Mouse (Mus musculus) limb, embryonic 10.5 days (tissue): ENCODE results near the gene Pou6f1. TPM values are rescaled to one million over a fixed set of nuclear protein-coding genes. Genes with fewer than 3 reads are reported as not detected.
"Not testable (repeated sequence)": the region's sequence is repeated elsewhere in the genome, so short reads cannot be mapped to it uniquely, and the experiment has no call there.

Experiments used
- DNase-seq: peaks from one replicate; pipeline ENCODE4 v3.0.0-alpha.2; 2017; ENCODE audit warnings: low spot score
- H3K27ac ChIP-seq: fragments of 300-500 bp; sonication (generic); 2 replicates; pipeline ENCODE4 v1.5.1; 2016; ENCODE audit warnings: mild to moderate bottlenecking
- H3K27me3 ChIP-seq: fragments of 300-500 bp; sonication (generic); 2 replicates; pipeline ENCODE4 v1.6.1; 2016; ENCODE audit warnings: low read depth, mild to moderate bottlenecking; ENCODE audit not compliant: poor library complexity, severe bottlenecking
- H3K36me3 ChIP-seq: fragments of 300-500 bp; sonication (generic); 2 replicates; pipeline ENCODE4 v1.6.1; 2016; ENCODE audit warnings: mild to moderate bottlenecking, moderate library complexity
- H3K4me1 ChIP-seq: fragments of 300-500 bp; sonication (generic); 2 replicates; pipeline ENCODE4 v1.6.1; 2016
- H3K4me3 ChIP-seq: fragments of 300-500 bp; sonication (generic); 2 replicates; pipeline ENCODE4 v1.5.1; 2016; ENCODE audit warnings: mild to moderate bottlenecking, moderate library complexity
- H3K9me3 ChIP-seq: fragments of 300-500 bp; sonication (generic); replicated peaks from 2 replicates; pipeline ENCODE4 v1.6.1; 2016; ENCODE audit warnings: mild to moderate bottlenecking
- WGBS: fragments of 180-500 bp; shearing (Covaris S2); methylation state at CpG from one replicate; pipeline ENCODE4 v1.1.7; 2016; 5-methylcytosine and 5-hydroxymethylcytosine counted together
- polyA plus RNA-seq: library from polyadenylated mRNA; unstranded; fragments of >200 nt; fragmentation: Nextera tagmentation; extraction: Ambion mirVana; gene quantifications from 2 replicates; pipeline ENCODE4 v1.2.1, GENCODE M21; 2016

Pou6f1 gene
- polyA plus RNA-seq, 1 experiment from 2014 or later: 2.9 TPM

DNA sequence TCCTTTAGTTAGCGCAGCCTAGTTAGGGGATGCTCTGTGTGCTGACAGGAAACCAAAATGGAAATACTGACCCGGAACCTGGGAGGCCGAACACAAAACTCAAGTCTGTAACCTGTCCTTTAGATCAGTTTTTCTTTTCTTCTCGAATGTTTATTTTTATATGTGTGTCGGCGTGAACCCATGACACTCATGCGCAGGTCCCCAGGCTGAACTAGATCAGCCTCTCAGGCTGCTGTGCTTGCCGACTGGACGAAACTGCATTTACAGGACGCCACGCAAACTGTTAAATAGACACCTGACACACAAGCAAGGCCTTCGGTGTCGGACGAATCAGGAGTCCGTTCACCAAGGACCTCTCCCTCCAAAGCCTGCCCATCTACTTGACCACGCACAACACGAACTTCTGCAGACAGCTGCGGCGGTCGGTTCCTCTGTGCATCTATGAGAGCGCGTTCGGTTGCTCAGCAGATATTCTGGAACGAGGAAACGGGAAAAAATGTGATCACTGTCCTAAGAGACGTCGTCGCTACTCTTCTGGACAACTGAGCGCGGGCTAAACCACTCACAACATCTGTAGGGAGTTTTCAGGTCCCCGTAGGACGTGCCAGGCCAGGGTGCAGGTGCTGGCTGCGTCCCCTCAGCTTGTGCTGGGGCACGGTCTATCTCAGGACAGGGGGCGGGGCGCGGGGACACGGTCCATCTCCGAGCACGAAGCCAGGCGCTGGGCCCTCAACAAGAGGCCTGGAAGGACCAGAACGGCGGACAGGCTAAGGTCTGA, 14.6 kb upstream of the Pou6f1 start:
- peak; percentile 42 for DNase-seq
- 11% methylated on average over 43 of the region's 43 CpGs for WGBS
- H3K27ac ChIP-seq: peak overlapping the region; percentile 97

DNA sequence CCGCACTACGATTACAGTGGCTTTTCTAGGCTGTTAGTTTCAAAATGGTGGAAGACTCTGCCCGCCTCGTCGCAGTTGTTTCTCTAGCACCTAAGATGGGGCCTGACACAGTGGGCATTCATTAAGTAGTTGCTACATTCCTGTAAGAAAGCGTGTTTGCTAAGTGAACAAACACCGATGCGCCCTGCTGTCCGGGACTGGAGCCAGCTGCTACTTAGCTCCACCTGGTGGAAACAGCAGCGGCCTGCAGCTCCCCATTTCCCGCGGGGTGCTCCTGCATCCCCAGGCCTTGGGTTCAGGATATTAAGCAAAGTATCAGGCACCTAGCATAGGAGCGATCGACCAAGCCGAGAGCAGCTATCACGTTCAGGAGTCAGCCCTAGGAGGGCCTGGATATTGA, 13.8 kb upstream of the Pou6f1 start:
- peak; percentile 83 for DNase-seq
- H3K27ac ChIP-seq: no peak overlapping the region
- H3K27me3 ChIP-seq: peaks cover 17% of the 10 kb centered on the region
- peaks cover 23% of the 10 kb centered on the region for H3K4me1 ChIP-seq
- peak overlapping the region; percentile 25; the same call in 1 of the 2 replicates for H3K4me3 ChIP-seq
- no peaks in the 10 kb centered on the region for H3K9me3 ChIP-seq
- H3K36me3 ChIP-seq: peaks cover 17% of the 10 kb centered on the region
- 10% methylated on average over 16 of the region's 16 CpGs for WGBS

More for the DNA sequence above, 14.6 kb upstream of the Pou6f1 start:
- Histone ChIP-seq H3K4me3 (peak overlapping the region; percentile 97), H3K36me3 (peaks cover 25% of the 10 kb centered on the region), H3K27me3 (peaks cover 17% of the 10 kb centered on the region), H3K9me3 (no peaks in the 10 kb centered on the region), H3K4me1 (peaks cover 23% of the 10 kb centered on the region)

DNA sequence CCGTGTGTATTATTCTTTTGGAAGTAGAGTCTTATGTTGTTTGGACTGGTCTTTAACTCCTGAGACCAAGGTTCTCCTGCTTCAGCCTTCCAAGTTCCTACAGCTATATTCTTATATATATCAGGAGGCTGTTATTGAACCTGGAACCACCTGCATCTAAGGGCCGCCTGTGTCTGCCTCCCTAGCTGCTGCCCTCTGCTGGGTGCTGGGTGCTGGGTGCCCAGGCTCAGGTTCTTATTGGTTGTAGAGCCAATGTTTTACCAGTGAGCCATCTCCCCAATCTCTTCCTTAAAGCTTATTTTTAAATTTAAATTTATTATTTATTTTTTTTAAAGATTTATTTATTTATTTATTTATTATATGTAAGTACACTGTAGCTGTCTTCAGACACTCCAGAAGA, 12.6 kb upstream of the Pou6f1 start:
- no peak overlapping the region for H3K4me3 ChIP-seq
- WGBS: 81% methylated on average over 2 of the region's 2 CpGs
- no peak overlapping the region for H3K27ac ChIP-seq
- no peak for DNase-seq
- H3K9me3 ChIP-seq: no peaks in the 10 kb centered on the region
- H3K27me3 ChIP-seq: peaks cover 17% of the 10 kb centered on the region
- peaks cover 23% of the 10 kb centered on the region for H3K4me1 ChIP-seq
- peaks cover 5% of the 10 kb centered on the region for H3K36me3 ChIP-seq

DNA sequence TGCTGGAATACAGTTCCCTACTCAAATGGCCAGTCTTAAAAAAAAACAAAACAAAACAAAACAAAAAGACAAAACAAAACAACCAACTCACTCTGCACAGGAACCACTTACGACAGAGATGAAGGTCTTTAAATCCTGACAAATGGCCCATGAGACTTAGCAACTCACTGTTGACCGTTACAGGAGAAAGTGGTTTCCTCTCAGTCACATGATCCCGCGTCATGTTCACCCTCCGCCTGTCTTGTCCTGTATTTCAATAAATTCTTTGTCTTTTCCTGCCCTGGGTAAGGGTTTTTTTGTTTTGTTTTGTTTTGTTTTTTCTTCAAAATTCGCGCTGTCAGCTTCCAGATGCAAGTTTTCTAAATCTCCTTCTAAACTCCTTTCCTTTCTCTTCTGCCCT, 12.2 kb upstream of the Pou6f1 start:
- H3K4me1 ChIP-seq: peaks cover 23% of the 10 kb centered on the region
- no peaks in the 10 kb centered on the region for H3K9me3 ChIP-seq
- 0 out of 2 replicates have a peak, but pooled peaks cover 1% of the 10 kb centered on the region for H3K36me3 ChIP-seq
- peaks cover 17% of the 10 kb centered on the region for H3K27me3 ChIP-seq
- H3K4me3 ChIP-seq: no peak overlapping the region
- DNase-seq: no peak
- H3K27ac ChIP-seq: no peak overlapping the region
- WGBS: 86% methylated on average over 7 of the region's 7 CpGs

DNA sequence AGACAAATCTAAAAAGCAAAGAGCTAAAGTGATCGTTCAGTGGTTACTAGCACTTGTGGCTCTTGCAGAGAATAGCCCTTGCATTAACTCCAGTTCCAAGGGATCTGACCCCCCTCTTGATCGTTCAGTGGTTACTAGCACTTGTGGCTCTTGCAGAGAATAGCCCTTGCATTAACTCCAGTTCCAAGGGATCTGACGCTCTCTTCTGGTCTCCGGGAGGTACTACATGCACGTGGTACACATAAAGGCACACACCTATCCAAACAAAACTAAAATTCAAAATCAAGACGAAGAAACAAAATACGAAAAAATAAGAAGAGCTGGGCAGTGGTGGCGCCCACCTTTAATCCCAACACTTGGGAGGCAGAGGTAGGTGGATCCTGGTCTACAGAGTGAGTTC, 6.9 kb upstream of the Pou6f1 start:
- H3K4me3 ChIP-seq, H3K9me3 ChIP-seq, DNase-seq, H3K4me1 ChIP-seq, H3K27ac ChIP-seq, H3K36me3 ChIP-seq: not testable (repeated sequence)
- H3K27me3 ChIP-seq: peaks cover 43% of the 10 kb centered on the region
- 91% methylated on average over 8 of the region's 8 CpGs for WGBS

DNA sequence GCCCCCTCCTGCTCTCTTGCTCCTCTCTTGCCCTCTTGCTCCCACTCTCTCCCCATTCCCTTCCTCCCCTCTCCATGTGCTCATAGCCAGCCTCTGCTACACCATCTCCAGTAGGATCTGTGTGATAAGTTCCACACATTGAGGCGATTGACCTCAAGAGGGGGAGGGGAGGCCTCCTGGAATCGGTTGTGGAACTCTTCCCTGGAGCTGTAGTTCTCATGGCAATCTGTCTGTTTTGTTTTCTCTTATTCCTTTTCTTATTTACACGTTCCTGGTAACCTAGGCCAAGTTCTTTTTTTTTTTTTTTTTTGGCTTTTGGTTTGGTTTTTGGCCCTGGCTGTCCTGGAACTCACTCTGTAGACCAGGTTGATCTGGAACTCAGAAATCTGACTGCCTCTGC, 1.9 kb upstream of the Pou6f1 start:
- Histone ChIP-seq H3K36me3 (no peaks in the 10 kb centered on the region), H3K27me3 (peaks cover 91% of the 10 kb centered on the region), H3K9me3 (no peaks in the 10 kb centered on the region), H3K4me3 (no peak overlapping the region), H3K4me1 (peaks cover 34% of the 10 kb centered on the region), H3K27ac (no peak overlapping the region)
- no peak for DNase-seq
- 43% methylated on average over 3 of the region's 3 CpGs for WGBS

DNA sequence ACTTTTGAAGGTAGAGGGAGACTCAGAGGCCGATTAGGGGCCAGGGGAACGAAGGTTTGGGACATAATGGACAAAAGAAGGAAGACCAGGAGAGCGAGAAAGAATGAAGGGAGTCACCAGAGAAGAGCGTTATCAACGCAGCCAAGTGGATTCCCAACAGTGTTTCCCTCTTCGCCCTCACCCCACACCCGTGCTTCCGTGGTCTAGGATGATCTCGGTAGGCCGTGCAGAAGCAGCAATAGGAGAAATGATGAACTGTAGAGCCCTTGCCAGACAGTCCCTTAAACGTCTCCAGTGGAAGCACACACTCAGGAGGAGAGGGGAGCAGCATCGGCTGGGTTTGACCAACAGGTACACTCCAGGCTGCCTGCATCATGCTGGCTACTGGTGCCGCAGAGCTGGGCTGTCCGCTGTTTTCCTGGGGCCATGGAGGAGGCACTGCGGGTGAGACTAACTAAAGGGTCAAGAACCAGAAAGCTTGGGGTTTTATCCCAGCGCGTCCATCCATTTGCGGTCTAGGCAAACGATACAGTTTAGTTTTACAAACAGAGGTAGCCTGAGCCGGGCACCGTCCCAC, 1.0 kb upstream of the Pou6f1 start:
- Histone ChIP-seq H3K9me3 (no peaks in the 10 kb centered on the region), H3K27me3 (peaks cover 96% of the 10 kb centered on the region), H3K27ac (no peak overlapping the region), H3K4me1 (peaks cover 34% of the 10 kb centered on the region), H3K4me3 (peak overlapping the region; percentile 86; the same call in 1 of the 2 replicates), H3K36me3 (no peaks in the 10 kb centered on the region)
- DNase-seq: peak; percentile 44
- WGBS: 9% methylated on average over 21 of the region's 21 CpGs

DNA sequence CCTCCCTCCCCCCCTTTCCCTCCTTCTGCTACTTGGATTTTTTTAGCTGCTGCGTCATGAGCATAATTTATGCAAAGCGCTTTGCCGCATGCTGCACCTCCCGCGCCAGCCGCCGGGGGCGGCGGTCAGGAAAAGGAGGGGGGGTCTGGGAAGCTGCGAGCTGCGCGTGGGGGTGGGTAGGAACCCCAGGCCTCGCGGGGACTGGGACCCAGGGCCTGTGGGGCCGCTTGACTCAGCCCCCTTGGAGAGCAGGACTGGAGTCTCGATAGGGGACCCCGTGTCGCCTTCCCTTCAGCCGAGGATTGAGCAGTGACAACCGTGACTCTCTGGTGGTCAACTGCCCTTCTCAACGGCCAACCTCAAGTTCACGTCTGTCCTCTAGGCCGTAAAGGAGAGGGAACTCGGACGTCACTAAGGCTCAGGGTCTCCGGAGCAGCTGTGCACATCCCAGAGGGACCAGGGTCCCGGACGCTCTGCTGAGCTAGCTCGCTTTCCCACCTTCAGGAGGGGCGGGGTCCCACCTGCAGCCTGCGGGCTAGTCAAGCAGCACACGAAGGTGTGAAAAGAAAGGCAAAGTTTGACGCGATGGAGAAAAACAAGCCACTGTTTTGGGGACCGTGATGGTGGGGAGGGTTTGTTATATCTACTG, 387 bp upstream of the Pou6f1 start:
- H3K9me3 ChIP-seq: no peaks in the 10 kb centered on the region
- H3K4me3 ChIP-seq: peak overlapping the region; percentile 86
- no peaks in the 10 kb centered on the region for H3K36me3 ChIP-seq
- under 1% methylated on average over 35 of the region's 35 CpGs for WGBS
- peaks cover 90% of the 10 kb centered on the region for H3K27me3 ChIP-seq
- H3K4me1 ChIP-seq: peaks cover 34% of the 10 kb centered on the region
- peak overlapping the region; percentile 92 for H3K27ac ChIP-seq
- peak; percentile 79 for DNase-seq

DNA sequence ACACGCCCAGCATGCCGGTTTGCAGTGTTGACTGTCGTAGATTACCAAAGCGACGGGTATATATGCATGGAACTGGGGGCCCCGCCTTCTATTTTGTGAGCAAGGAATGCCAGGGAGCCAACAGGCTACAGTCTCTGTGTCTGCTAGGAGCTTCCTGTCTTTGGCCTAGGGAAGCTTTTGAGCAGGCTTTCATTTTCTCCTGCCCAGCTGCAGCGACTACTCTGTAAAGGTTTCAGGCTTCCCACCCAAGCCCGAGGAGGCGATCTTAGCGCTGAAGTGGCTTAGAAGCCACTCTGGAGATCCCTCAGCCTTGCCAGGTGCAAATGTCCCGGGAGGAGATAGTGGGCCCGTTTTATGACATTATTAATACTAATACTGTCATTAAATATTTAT, 905 bp downstream of the Pou6f1 start:
- H3K4me1 ChIP-seq: peaks cover 25% of the 10 kb centered on the region
- H3K36me3 ChIP-seq: no peaks in the 10 kb centered on the region
- H3K27me3 ChIP-seq: peaks cover 82% of the 10 kb centered on the region
- H3K27ac ChIP-seq: no peak overlapping the region
- peak; percentile 46 for DNase-seq
- no peaks in the 10 kb centered on the region for H3K9me3 ChIP-seq
- H3K4me3 ChIP-seq: peak overlapping the region; percentile 86
- WGBS: 1% methylated on average over 12 of the region's 12 CpGs

DNA sequence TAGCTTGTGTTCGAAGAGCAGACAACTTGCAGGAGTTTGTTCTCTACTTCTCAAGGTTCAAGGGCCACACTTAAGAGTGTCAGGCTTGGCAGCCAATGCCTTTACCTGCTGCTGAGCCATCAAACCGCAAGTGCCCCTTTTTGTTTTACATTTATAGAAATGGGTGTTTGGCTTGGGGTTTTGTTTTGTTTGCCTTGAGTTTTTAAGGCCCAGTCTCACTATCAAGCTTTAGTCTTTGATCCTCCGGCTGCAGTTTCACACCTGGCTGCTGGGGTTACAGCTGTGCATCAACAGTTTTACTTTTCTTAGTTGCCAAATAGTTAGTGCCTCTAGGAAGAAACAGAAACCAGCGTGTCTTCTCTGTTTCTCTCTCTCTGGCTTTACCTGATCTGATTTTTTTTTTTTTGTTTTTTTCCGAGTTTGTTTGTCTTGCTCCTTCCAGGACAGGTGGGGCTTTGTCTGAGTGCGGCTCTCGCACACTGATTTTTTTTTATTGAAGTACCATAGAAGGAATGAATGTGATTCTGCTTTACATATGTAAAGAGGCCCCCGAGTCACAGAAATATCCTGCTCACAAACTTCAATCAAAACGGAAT, 1.4 kb downstream of the Pou6f1 start:
- DNase-seq: peak; percentile 31
- peaks cover 77% of the 10 kb centered on the region for H3K27me3 ChIP-seq

DNA sequence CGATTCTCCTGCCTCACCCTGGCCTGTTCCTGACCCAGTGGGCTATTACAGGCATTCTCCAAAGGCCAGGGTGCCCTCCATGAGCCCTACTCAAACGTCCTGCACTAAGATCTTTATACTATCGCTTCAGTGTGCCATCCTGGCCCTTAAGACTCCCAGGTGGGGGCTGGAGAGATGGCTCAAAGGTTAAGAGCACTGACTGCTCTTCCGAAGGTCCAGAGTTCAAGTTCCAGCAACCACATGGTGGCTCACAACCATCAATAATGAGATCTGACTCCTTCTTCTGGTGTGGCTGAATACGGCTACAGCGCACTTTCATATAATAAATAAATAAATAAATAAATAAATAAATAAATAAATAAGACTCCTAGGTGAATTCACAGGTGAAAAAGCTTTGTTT, 7.0 kb downstream of the Pou6f1 start:
- H3K9me3 ChIP-seq: no peaks in the 10 kb centered on the region
- no peak overlapping the region for H3K4me3 ChIP-seq
- H3K36me3 ChIP-seq: no peaks in the 10 kb centered on the region
- H3K27me3 ChIP-seq: peaks cover 22% of the 10 kb centered on the region
- no peak overlapping the region for H3K27ac ChIP-seq
- no peak for DNase-seq
- WGBS: 85% methylated on average over 6 of the region's 6 CpGs
- no peaks in the 10 kb centered on the region for H3K4me1 ChIP-seq

More for the DNA sequence above, 1.4 kb downstream of the Pou6f1 start:
- peaks cover 25% of the 10 kb centered on the region for H3K4me1 ChIP-seq
- peak overlapping the region; percentile 86 for H3K4me3 ChIP-seq
- H3K9me3 ChIP-seq: no peaks in the 10 kb centered on the region
- H3K36me3 ChIP-seq: no peaks in the 10 kb centered on the region
- H3K27ac ChIP-seq: no peak overlapping the region
- 20% methylated on average over 9 of the region's 9 CpGs for WGBS

DNA sequence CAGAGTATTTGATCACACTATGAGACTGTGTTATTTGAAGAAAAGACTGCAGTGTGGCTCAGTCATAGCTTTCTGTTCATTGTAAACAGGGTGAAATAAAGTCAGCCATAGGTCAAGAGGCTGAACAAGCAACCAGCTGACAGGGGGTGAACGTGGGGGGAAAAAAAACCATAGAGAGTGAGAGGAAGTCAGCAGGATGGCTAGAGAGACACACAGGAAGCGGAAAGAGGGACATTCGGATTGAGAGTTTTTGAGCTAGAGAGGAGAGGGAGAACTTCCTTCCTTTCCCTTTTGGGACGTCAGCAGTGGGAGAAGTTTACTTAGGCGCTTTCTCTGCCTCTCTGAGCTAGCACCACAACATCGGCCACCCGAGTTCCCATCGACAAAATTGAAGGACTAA, 9.3 kb downstream of the Pou6f1 start:
- 77% methylated on average over 8 of the region's 8 CpGs for WGBS
- peaks cover 6% of the 10 kb centered on the region; the same call in 1 of the 2 replicates for H3K36me3 ChIP-seq
- DNase-seq: no peak
- no peaks in the 10 kb centered on the region; the same call in 1 of the 2 replicates for H3K4me1 ChIP-seq
- H3K27ac ChIP-seq: no peak overlapping the region
- H3K4me3 ChIP-seq: no peak overlapping the region
- 0 out of 2 replicates have a peak, but pooled peaks cover 4% of the 10 kb centered on the region for H3K27me3 ChIP-seq
- no peaks in the 10 kb centered on the region for H3K9me3 ChIP-seq
